Mouse (Mus musculus): ENCODE results near the gene Gm20388.

GRCm38 (mm10) chr8:120980948-120981347 is 1070.3 kb downstream of the Gm20388 start:
- TF ChIP-seq POLR2A (IDR thresholded peaks at IDR 0.05; ENCODE audit: borderline replicate concordance, insufficient read depth, low read length) (no peak), CTCF (IDR thresholded peaks at IDR 0.05; ENCODE audit: borderline replicate concordance, insufficient read depth, low read depth, low read length) (no peak)
